Mouse (Mus musculus): Measurements from ENCODE around the gene Tbca. TPM values are rescaled to one million over a fixed set of nuclear protein-coding genes. Genes with fewer than 3 reads are reported as not detected.

The Tbca gene
- 258 and 268 TPM in 2 replicates for polyA plus RNA-seq (2016; fragmentation: Nextera tagmentation; extraction: Ambion mirVana)

- H3K4me1 ChIP-seq (replicated peaks) = peaks cover 15% of the 10 kb centered on the region
- H3K9me3 ChIP-seq (replicated peaks) = no peaks in the 10 kb centered on the region
- peak within 1 kb of the TSS; percentile 77 for H3K27ac ChIP-seq (ENCODE audit: poor library complexity, severe bottlenecking)
- peak within 1 kb of the TSS; percentile 85 for H3K4me3 ChIP-seq
- peak within 1 kb of the TSS; percentile 71 for H3K4me2 ChIP-seq
- no peaks in the 10 kb centered on the region for H3K36me3 ChIP-seq
- no peaks in the 10 kb centered on the region; the same call in 1 of the 2 replicates for H3K27me3 ChIP-seq (replicated peaks)
- H3K9ac ChIP-seq = peak within 1 kb of the TSS; percentile 89
- ATAC-seq (ENCODE audit: insufficient number of reproducible peaks, low FRiP score) = peak; percentile 96
- under 1% methylated on average over 79 of the region's 81 CpGs for WGBS
Measured at GRCm38 (mm10) chr13:94788771-94789649, at the start of gene Tbca. Tbca (plus strand) TSS chr13:94788910.

GRCm38 (mm10) chr13:94745176-94745575 lies 43.5 kb upstream of the Tbca start:
- Histone ChIP-seq H3K9me3 (replicated peaks) (no peaks in the 10 kb centered on the region), H3K27me3 (replicated peaks) (no peaks in the 10 kb centered on the region), H3K4me3 (no peak overlapping the region), H3K27ac (ENCODE audit: poor library complexity, severe bottlenecking) (no peak overlapping the region), H3K4me2 (no peak overlapping the region), H3K4me1 (replicated peaks) (no peaks in the 10 kb centered on the region), H3K36me3 (no peaks in the 10 kb centered on the region), H3K9ac (no peak overlapping the region)
- 52% methylated on average over 1 of the region's 1 CpGs for WGBS
- ATAC-seq (ENCODE audit: insufficient number of reproducible peaks, low FRiP score) = no peak

GRCm38 (mm10) chr13:94765852-94766251 lies 22.9 kb upstream of the Tbca start:
- no peaks in the 10 kb centered on the region for H3K9me3 ChIP-seq (replicated peaks)
- no peak overlapping the region for H3K27ac ChIP-seq (ENCODE audit: poor library complexity, severe bottlenecking)
- ATAC-seq (ENCODE audit: insufficient number of reproducible peaks, low FRiP score) = no peak
- H3K4me1 ChIP-seq (replicated peaks) = peaks cover 23% of the 10 kb centered on the region
- no peaks in the 10 kb centered on the region for H3K27me3 ChIP-seq (replicated peaks)
- H3K4me2 ChIP-seq = no peak overlapping the region
- 80% methylated on average over 12 of the region's 12 CpGs for WGBS
- H3K4me3 ChIP-seq = no peak overlapping the region
- H3K9ac ChIP-seq = no peak overlapping the region
- H3K36me3 ChIP-seq = no peaks in the 10 kb centered on the region

- WGBS = 10% methylated on average over 3 of the region's 3 CpGs
- Histone ChIP-seq H3K27me3 (replicated peaks) (no peaks in the 10 kb centered on the region), H3K4me3 (no peak overlapping the region), H3K9ac (no peak overlapping the region), H3K4me2 (peak overlapping the region; percentile 26), H3K36me3 (no peaks in the 10 kb centered on the region), H3K27ac (ENCODE audit: poor library complexity, severe bottlenecking) (peak overlapping the region; percentile 86), H3K4me1 (replicated peaks) (peaks cover 23% of the 10 kb centered on the region), H3K9me3 (replicated peaks) (no peaks in the 10 kb centered on the region)
- peak; percentile 85 for ATAC-seq (ENCODE audit: insufficient number of reproducible peaks, low FRiP score)
Measured at GRCm38 (mm10) chr13:94768460-94769154, 20.1 kb upstream of the Tbca start.

GRCm38 (mm10) chr13:94769155-94769470 lies 19.6 kb upstream of the Tbca start:
- Histone ChIP-seq H3K4me2 (peak overlapping the region; percentile 26; the same call in 1 of the 2 replicates), H3K27ac (ENCODE audit: poor library complexity, severe bottlenecking) (peak overlapping the region; percentile 86), H3K27me3 (replicated peaks) (no peaks in the 10 kb centered on the region), H3K9ac (no peak overlapping the region), H3K36me3 (no peaks in the 10 kb centered on the region), H3K4me3 (no peak overlapping the region), H3K4me1 (replicated peaks) (peaks cover 23% of the 10 kb centered on the region), H3K9me3 (replicated peaks) (no peaks in the 10 kb centered on the region)
- WGBS = 14% methylated on average over 6 of the region's 6 CpGs
- ATAC-seq (ENCODE audit: insufficient number of reproducible peaks, low FRiP score) = peak; percentile 73

- no peak overlapping the region for H3K27ac ChIP-seq (ENCODE audit: poor library complexity, severe bottlenecking)
- no peak overlapping the region for H3K9ac ChIP-seq
- 63% methylated on average over 2 of the region's 2 CpGs for WGBS
- no peak overlapping the region for H3K4me3 ChIP-seq
- H3K4me1 ChIP-seq (replicated peaks) = peaks cover 9% of the 10 kb centered on the region
- no peaks in the 10 kb centered on the region for H3K9me3 ChIP-seq (replicated peaks)
- H3K27me3 ChIP-seq (replicated peaks) = no peaks in the 10 kb centered on the region; the same call in 1 of the 2 replicates
- no peak overlapping the region for H3K4me2 ChIP-seq
- H3K36me3 ChIP-seq = no peaks in the 10 kb centered on the region
- no peak for ATAC-seq (ENCODE audit: insufficient number of reproducible peaks, low FRiP score)
Measured at GRCm38 (mm10) chr13:94786866-94787265, 1.8 kb upstream of the Tbca start.

GRCm38 (mm10) chr13:94794689-94795088 lies 6.0 kb downstream of the Tbca start:
- ATAC-seq (ENCODE audit: insufficient number of reproducible peaks, low FRiP score) = no peak
- H3K36me3 ChIP-seq = no peaks in the 10 kb centered on the region
- H3K27ac ChIP-seq (ENCODE audit: poor library complexity, severe bottlenecking) = no peak overlapping the region
- H3K9me3 ChIP-seq (replicated peaks) = no peaks in the 10 kb centered on the region
- H3K4me1 ChIP-seq (replicated peaks) = peaks cover 33% of the 10 kb centered on the region
- no peaks in the 10 kb centered on the region for H3K27me3 ChIP-seq (replicated peaks)
- no peak overlapping the region for H3K4me2 ChIP-seq
- WGBS = 71% methylated on average over 1 of the region's 1 CpGs
- no peak overlapping the region for H3K9ac ChIP-seq
- no peak overlapping the region for H3K4me3 ChIP-seq

- WGBS = 79% methylated on average over 5 of the region's 5 CpGs
- no peak for ATAC-seq (ENCODE audit: insufficient number of reproducible peaks, low FRiP score)
- Histone ChIP-seq H3K9ac (no peak overlapping the region), H3K36me3 (no peaks in the 10 kb centered on the region), H3K9me3 (replicated peaks) (no peaks in the 10 kb centered on the region), H3K27me3 (replicated peaks) (no peaks in the 10 kb centered on the region), H3K4me3 (no peak overlapping the region), H3K4me1 (replicated peaks) (peaks cover 35% of the 10 kb centered on the region), H3K4me2 (no peak overlapping the region), H3K27ac (ENCODE audit: poor library complexity, severe bottlenecking) (no peak overlapping the region)
Measured at GRCm38 (mm10) chr13:94803480-94804057, 14.9 kb downstream of the Tbca start.

- ATAC-seq (ENCODE audit: insufficient number of reproducible peaks, low FRiP score) = peak; percentile 80
- Histone ChIP-seq H3K9me3 (replicated peaks) (no peaks in the 10 kb centered on the region), H3K27ac (ENCODE audit: poor library complexity, severe bottlenecking) (peak overlapping the region; percentile 83), H3K4me2 (peak overlapping the region; percentile 62), H3K36me3 (no peaks in the 10 kb centered on the region), H3K4me3 (peak overlapping the region; percentile 34), H3K4me1 (replicated peaks) (peaks cover 30% of the 10 kb centered on the region), H3K9ac (no peak overlapping the region; the same call in 1 of the 2 replicates), H3K27me3 (replicated peaks) (no peaks in the 10 kb centered on the region)
- WGBS = 6% methylated on average over 9 of the region's 9 CpGs
Measured at GRCm38 (mm10) chr13:94806315-94807179, 17.8 kb downstream of the Tbca start.

- H3K4me3 ChIP-seq = no peak overlapping the region
- ATAC-seq (ENCODE audit: insufficient number of reproducible peaks, low FRiP score) = no peak
- no peaks in the 10 kb centered on the region for H3K36me3 ChIP-seq
- no peaks in the 10 kb centered on the region for H3K9me3 ChIP-seq (replicated peaks)
- H3K4me2 ChIP-seq = no peak overlapping the region
- no peak overlapping the region for H3K9ac ChIP-seq
- H3K27ac ChIP-seq (ENCODE audit: poor library complexity, severe bottlenecking) = no peak overlapping the region
- H3K27me3 ChIP-seq (replicated peaks) = no peaks in the 10 kb centered on the region
- peaks cover 28% of the 10 kb centered on the region for H3K4me1 ChIP-seq (replicated peaks)
Measured at GRCm38 (mm10) chr13:94808596-94808995, 19.9 kb downstream of the Tbca start.
